Mouse (Mus musculus): ENCODE results near the gene B4galt2. TPM values are rescaled to one million over a fixed set of nuclear protein-coding genes. Genes with fewer than 3 reads are reported as not detected.
A peak's percentile ranks its signal among the peaks of the same experiment; 100 is the strongest.

Gene B4galt2
- polyA plus RNA-seq, 1 experiment from 2014 or later, result 10.5 TPM

GRCm38 (mm10) chr4:117894601-117895000, 11.3 kb upstream of the B4galt2 start:
- 80% methylated on average over 8 of the region's 8 CpGs for WGBS
- no peak for ATAC-seq
- no peaks in the 10 kb centered on the region for H3K9me3 ChIP-seq (ENCODE audit: control insufficient read depth, low read length)

GRCm38 (mm10) chr4:117893376-117893775, 10.1 kb upstream of the B4galt2 start:
- Histone ChIP-seq H3K4me1 (ENCODE audit: control insufficient read depth, insufficient read depth, low read length) (peaks cover 12% of the 10 kb centered on the region), H3K27ac (ENCODE audit: low read length) (no peak overlapping the region), H3K9me3 (ENCODE audit: control insufficient read depth, low read length) (no peaks in the 10 kb centered on the region), H3K36me3 (ENCODE audit: control insufficient read depth, insufficient read depth, low read length) (no peaks in the 10 kb centered on the region), H3K27me3 (replicated peaks; ENCODE audit: control insufficient read depth, insufficient read depth, low read length) (no peaks in the 10 kb centered on the region), H3K4me3 (ENCODE audit: low read length) (no peak overlapping the region), H3K9ac (ENCODE audit: low read depth, low read length) (no peak overlapping the region), H3K4me2 (ENCODE audit: low read depth, low read length) (no peak overlapping the region)
- WGBS, result 12% methylated on average over 9 of the region's 9 CpGs
- ATAC-seq, result no peak

More at GRCm38 (mm10) chr4:117894601-117895000, 11.3 kb upstream of the B4galt2 start:
- peaks cover 12% of the 10 kb centered on the region for H3K4me1 ChIP-seq (ENCODE audit: control insufficient read depth, insufficient read depth, low read length)
- no peaks in the 10 kb centered on the region for H3K27me3 ChIP-seq (replicated peaks; ENCODE audit: control insufficient read depth, insufficient read depth, low read length)
- no peak overlapping the region for H3K27ac ChIP-seq (ENCODE audit: low read length)
- no peak overlapping the region for H3K4me2 ChIP-seq (ENCODE audit: low read depth, low read length)
- H3K9ac ChIP-seq (ENCODE audit: low read depth, low read length), result no peak overlapping the region
- no peak overlapping the region for H3K4me3 ChIP-seq (ENCODE audit: low read length)
- no peaks in the 10 kb centered on the region for H3K36me3 ChIP-seq (ENCODE audit: control insufficient read depth, insufficient read depth, low read length)

DNA sequence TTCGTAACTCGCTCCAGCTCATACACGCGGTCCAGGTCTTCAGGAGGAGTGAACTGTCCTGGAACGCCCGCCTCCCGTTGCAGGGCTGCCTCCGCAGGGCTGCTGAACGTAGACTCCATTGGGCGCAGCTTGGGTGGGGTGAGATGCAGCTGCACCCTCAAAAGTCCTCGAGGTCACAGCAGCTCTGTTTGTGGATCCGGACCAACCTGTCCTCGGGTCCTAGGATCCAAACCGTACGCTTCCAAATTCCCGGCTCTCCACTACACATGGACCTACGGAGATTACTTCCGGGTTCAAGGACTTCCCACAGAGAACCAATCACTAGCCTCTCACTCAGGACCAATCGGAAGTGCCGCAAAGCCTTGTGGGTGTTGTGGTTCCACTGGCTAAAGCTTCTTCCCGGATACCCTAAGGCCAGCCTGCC, 8.5 kb upstream of the B4galt2 start, which contains the start of gene Dph2:
TSS of gene Dph2 (minus strand) at position 295 of the 424 bp plus-strand sequence.
- Histone ChIP-seq H3K9ac (ENCODE audit: low read depth, low read length) (peak within 1 kb of the TSS; percentile 72), H3K4me2 (ENCODE audit: low read depth, low read length) (peak within 1 kb of the TSS; percentile 78), H3K27me3 (replicated peaks; ENCODE audit: control insufficient read depth, insufficient read depth, low read length) (no peaks in the 10 kb centered on the region), H3K4me3 (ENCODE audit: low read length) (peak within 1 kb of the TSS; percentile 85), H3K36me3 (ENCODE audit: control insufficient read depth, insufficient read depth, low read length) (no peaks in the 10 kb centered on the region), H3K9me3 (ENCODE audit: control insufficient read depth, low read length) (no peaks in the 10 kb centered on the region), H3K4me1 (ENCODE audit: control insufficient read depth, insufficient read depth, low read length) (peaks cover 16% of the 10 kb centered on the region), H3K27ac (ENCODE audit: low read length) (no peak within 1 kb of the TSS)
- WGBS, result under 1% methylated on average over 21 of the region's 21 CpGs
- ATAC-seq, result peak; percentile 87

DNA sequence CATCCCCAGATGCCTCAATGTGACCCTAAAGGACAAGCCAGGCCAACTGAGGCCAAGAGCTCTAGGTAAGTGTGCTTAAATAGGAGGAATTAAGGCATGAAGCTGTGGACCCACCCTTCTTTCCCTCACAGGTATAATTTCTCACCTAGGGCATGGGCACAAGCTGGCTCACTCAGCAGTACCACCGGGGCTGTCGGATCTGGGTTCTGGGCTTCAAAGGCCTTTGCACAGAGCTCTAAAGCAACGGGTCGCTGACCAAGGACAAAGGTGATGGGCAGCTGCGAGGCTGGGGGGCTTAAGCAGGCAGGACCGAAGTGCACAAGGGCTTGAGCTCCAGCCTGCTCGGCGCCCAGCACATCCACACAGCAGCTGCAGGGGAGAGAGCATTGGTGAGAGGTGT, 7.5 kb upstream of the B4galt2 start:
- Histone ChIP-seq H3K9ac (ENCODE audit: low read depth, low read length) (0 out of 2 replicates have a peak overlapping the region, but pooled peaks have one; percentile 72), H3K4me3 (ENCODE audit: low read length) (peak overlapping the region; percentile 85), H3K9me3 (ENCODE audit: control insufficient read depth, low read length) (no peaks in the 10 kb centered on the region), H3K27me3 (replicated peaks; ENCODE audit: control insufficient read depth, insufficient read depth, low read length) (no peaks in the 10 kb centered on the region), H3K4me1 (ENCODE audit: control insufficient read depth, insufficient read depth, low read length) (peaks cover 26% of the 10 kb centered on the region), H3K27ac (ENCODE audit: low read length) (no peak overlapping the region), H3K4me2 (ENCODE audit: low read depth, low read length) (peak overlapping the region; percentile 78), H3K36me3 (ENCODE audit: control insufficient read depth, insufficient read depth, low read length) (no peaks in the 10 kb centered on the region)
- no peak for ATAC-seq
- WGBS, result 87% methylated on average over 8 of the region's 8 CpGs

- no peaks in the 10 kb centered on the region for H3K27me3 ChIP-seq (replicated peaks; ENCODE audit: control insufficient read depth, insufficient read depth, low read length)
- no peak overlapping the region for H3K27ac ChIP-seq (ENCODE audit: low read length)
- H3K4me2 ChIP-seq (ENCODE audit: low read depth, low read length), result no peak overlapping the region
- WGBS, result 92% methylated on average over 14 of the region's 14 CpGs
- no peak overlapping the region for H3K4me3 ChIP-seq (ENCODE audit: low read length)
- ATAC-seq, result no peak
- no peak overlapping the region for H3K9ac ChIP-seq (ENCODE audit: low read depth, low read length)
- peaks cover 4% of the 10 kb centered on the region for H3K36me3 ChIP-seq (ENCODE audit: control insufficient read depth, insufficient read depth, low read length)
- no peaks in the 10 kb centered on the region for H3K9me3 ChIP-seq (ENCODE audit: control insufficient read depth, low read length)
- peaks cover 26% of the 10 kb centered on the region for H3K4me1 ChIP-seq (ENCODE audit: control insufficient read depth, insufficient read depth, low read length)
Observed at GRCm38 (mm10) chr4:117890031-117890430, 6.7 kb upstream of the B4galt2 start.

GRCm38 (mm10) chr4:117889471-117889870, 6.2 kb upstream of the B4galt2 start:
- no peak overlapping the region for H3K9ac ChIP-seq (ENCODE audit: low read depth, low read length)
- H3K27me3 ChIP-seq (replicated peaks; ENCODE audit: control insufficient read depth, insufficient read depth, low read length), result no peaks in the 10 kb centered on the region
- no peak for ATAC-seq
- H3K36me3 ChIP-seq (ENCODE audit: control insufficient read depth, insufficient read depth, low read length), result peaks cover 8% of the 10 kb centered on the region
- H3K4me3 ChIP-seq (ENCODE audit: low read length), result no peak overlapping the region
- H3K9me3 ChIP-seq (ENCODE audit: control insufficient read depth, low read length), result no peaks in the 10 kb centered on the region
- no peak overlapping the region for H3K27ac ChIP-seq (ENCODE audit: low read length)
- 94% methylated on average over 15 of the region's 15 CpGs for WGBS
- peaks cover 26% of the 10 kb centered on the region for H3K4me1 ChIP-seq (ENCODE audit: control insufficient read depth, insufficient read depth, low read length)
- H3K4me2 ChIP-seq (ENCODE audit: low read depth, low read length), result no peak overlapping the region

GRCm38 (mm10) chr4:117887920-117888319, 4.6 kb upstream of the B4galt2 start:
- Histone ChIP-seq H3K27me3 (replicated peaks; ENCODE audit: control insufficient read depth, insufficient read depth, low read length) (no peaks in the 10 kb centered on the region), H3K4me1 (ENCODE audit: control insufficient read depth, insufficient read depth, low read length) (peaks cover 32% of the 10 kb centered on the region), H3K4me3 (ENCODE audit: low read length) (peak overlapping the region; percentile 99; the same call in 1 of the 2 replicates), H3K4me2 (ENCODE audit: low read depth, low read length) (no peak overlapping the region; the same call in 1 of the 2 replicates), H3K36me3 (ENCODE audit: control insufficient read depth, insufficient read depth, low read length) (peaks cover 11% of the 10 kb centered on the region), H3K9me3 (ENCODE audit: control insufficient read depth, low read length) (no peaks in the 10 kb centered on the region), H3K9ac (ENCODE audit: low read depth, low read length) (peak overlapping the region; percentile 95; the same call in 1 of the 2 replicates), H3K27ac (ENCODE audit: low read length) (no peak overlapping the region)
- 76% methylated on average over 2 of the region's 2 CpGs for WGBS
- ATAC-seq, result no peak

GRCm38 (mm10) chr4:117887133-117887532, 3.8 kb upstream of the B4galt2 start, which contains the start of gene Atp6v0b:
Atp6v0b (minus strand) TSS chr4:117887333.
- WGBS, result under 1% methylated on average over 36 of the region's 37 CpGs
- Histone ChIP-seq H3K36me3 (ENCODE audit: control insufficient read depth, insufficient read depth, low read length) (peaks cover 11% of the 10 kb centered on the region), H3K4me2 (ENCODE audit: low read depth, low read length) (peak within 1 kb of the TSS; percentile 90), H3K4me1 (ENCODE audit: control insufficient read depth, insufficient read depth, low read length) (peaks cover 35% of the 10 kb centered on the region), H3K9me3 (ENCODE audit: control insufficient read depth, low read length) (no peaks in the 10 kb centered on the region), H3K9ac (ENCODE audit: low read depth, low read length) (peak within 1 kb of the TSS; percentile 95), H3K4me3 (ENCODE audit: low read length) (peak within 1 kb of the TSS; percentile 99), H3K27me3 (replicated peaks; ENCODE audit: control insufficient read depth, insufficient read depth, low read length) (no peaks in the 10 kb centered on the region), H3K27ac (ENCODE audit: low read length) (peak within 1 kb of the TSS; percentile 51)
- peak; percentile 89 for ATAC-seq

DNA sequence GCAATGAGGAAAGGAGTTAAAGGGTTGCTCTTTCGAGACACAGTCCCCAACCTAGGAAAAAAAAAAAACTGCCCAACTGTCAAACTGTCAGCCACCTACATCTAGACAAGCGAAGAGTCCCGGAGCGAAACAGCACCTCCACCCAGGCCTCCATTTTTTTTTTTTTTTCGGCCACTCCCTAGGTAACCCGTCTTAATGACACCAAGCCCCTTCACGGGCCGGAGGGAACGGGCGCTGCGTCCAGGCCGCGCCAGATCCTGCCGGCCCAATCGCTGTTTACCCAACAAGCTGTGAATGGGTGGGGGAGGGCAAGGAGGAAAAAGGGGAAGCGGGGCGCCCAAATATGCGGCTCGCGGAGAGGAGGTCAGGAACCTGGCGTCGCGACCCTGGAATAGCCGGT, 3.4 kb upstream of the B4galt2 start:
- Histone ChIP-seq H3K36me3 (ENCODE audit: control insufficient read depth, insufficient read depth, low read length) (peaks cover 11% of the 10 kb centered on the region), H3K9me3 (ENCODE audit: control insufficient read depth, low read length) (no peaks in the 10 kb centered on the region), H3K4me1 (ENCODE audit: control insufficient read depth, insufficient read depth, low read length) (peaks cover 33% of the 10 kb centered on the region), H3K4me3 (ENCODE audit: low read length) (peak overlapping the region; percentile 99), H3K27ac (ENCODE audit: low read length) (peak overlapping the region; percentile 51), H3K27me3 (replicated peaks; ENCODE audit: control insufficient read depth, insufficient read depth, low read length) (no peaks in the 10 kb centered on the region), H3K4me2 (ENCODE audit: low read depth, low read length) (peak overlapping the region; percentile 90), H3K9ac (ENCODE audit: low read depth, low read length) (peak overlapping the region; percentile 95)
- ATAC-seq, result peak; percentile 14
- WGBS, result 2% methylated on average over 24 of the region's 24 CpGs

DNA sequence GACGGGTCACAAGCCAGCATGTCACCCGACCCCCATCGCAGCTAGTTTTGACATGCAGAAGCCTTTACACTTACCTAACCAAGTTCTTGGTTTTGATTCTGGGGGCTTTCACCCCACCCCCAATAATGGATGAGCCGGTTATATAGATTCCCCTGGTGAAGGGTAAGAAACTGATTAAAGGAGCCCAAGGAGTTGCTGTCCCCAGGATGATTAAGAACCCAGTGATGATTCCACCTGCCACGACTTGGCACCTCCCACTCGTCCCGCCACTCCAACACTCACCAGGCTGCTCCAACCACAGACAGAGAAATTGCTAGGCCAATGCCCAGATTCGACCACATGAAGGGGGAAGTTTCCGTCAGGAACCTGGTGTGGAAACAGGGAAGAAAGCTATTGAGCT, 2.7 kb upstream of the B4galt2 start:
- H3K27ac ChIP-seq (ENCODE audit: low read length), result no peak overlapping the region
- no peaks in the 10 kb centered on the region for H3K27me3 ChIP-seq (replicated peaks; ENCODE audit: control insufficient read depth, insufficient read depth, low read length)
- H3K4me3 ChIP-seq (ENCODE audit: low read length), result peak overlapping the region; percentile 99
- peak overlapping the region; percentile 95 for H3K9ac ChIP-seq (ENCODE audit: low read depth, low read length)
- no peaks in the 10 kb centered on the region for H3K9me3 ChIP-seq (ENCODE audit: control insufficient read depth, low read length)
- 77% methylated on average over 9 of the region's 9 CpGs for WGBS
- no peak for ATAC-seq
- peaks cover 29% of the 10 kb centered on the region for H3K4me1 ChIP-seq (ENCODE audit: control insufficient read depth, insufficient read depth, low read length)
- H3K4me2 ChIP-seq (ENCODE audit: low read depth, low read length), result peak overlapping the region; percentile 90
- peaks cover 11% of the 10 kb centered on the region for H3K36me3 ChIP-seq (ENCODE audit: control insufficient read depth, insufficient read depth, low read length)

Data from intestine, embryonic 16.5 days (tissue).